Mouse (Mus musculus) layer of hippocampus, postnatal 14 days (tissue): ENCODE data around the gene Ndufaf2. TPM values are rescaled to one million over a fixed set of nuclear protein-coding genes. Genes with fewer than 3 reads are reported as not detected.

ENCODE experiments used
- DNase-seq, 2 experiments: peaks; one replicate each; pipeline ENCODE4 v3.0.0; 2021 to 2022; ENCODE audit warnings: low spot score in 2 of 2, mixed read lengths in 1 of 2
- total RNA-seq, 2 experiments: library from RNA; stranded (reverse); gene quantifications; 2 replicates each; pipeline ENCODE4 v1.2.3; 2021

Ndufaf2 gene
- total RNA-seq, 2 experiments from 2014 or later: 24.2 to 24.5 TPM

DNA sequence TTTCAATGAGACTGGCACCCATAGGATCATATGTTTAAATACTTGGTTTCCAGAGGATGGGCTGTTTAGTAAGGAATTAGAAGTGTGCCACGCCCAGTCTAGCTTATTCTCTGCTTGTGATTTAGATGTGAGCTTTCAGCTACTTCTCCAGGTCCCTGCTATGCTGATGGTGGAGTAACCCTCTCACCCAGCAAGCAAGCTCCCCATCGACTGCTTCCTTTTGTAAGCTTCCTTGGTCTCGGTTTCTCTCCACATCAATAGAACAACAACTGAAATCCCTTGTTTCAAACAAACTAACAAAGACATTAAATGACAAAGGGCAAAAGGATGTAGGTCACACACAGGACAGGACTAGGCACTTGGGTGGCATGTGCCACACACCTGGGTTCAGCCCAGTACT is 118.0 kb downstream of the Ndufaf2 start:
- DNase-seq: no peak

DNA sequence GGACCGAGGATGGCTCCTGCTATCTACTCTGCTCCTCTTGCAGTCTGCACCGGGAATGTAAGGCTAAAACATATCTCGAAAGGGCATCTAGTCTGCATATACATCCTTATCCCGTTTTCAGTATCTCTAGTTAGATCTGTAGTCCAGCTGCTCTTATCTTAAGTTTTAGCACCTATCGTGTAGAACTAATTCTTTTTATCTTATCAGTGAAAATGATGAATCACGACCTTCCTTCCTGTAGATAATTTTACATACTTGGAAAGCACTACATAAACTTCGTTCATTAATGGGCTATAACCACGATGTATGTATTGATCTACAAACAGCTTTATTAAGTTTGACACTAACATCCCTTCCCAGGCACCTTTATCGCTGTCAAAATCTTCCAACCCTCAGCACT is 118.5 kb downstream of the Ndufaf2 start:
- DNase-seq: no peak

DNA sequence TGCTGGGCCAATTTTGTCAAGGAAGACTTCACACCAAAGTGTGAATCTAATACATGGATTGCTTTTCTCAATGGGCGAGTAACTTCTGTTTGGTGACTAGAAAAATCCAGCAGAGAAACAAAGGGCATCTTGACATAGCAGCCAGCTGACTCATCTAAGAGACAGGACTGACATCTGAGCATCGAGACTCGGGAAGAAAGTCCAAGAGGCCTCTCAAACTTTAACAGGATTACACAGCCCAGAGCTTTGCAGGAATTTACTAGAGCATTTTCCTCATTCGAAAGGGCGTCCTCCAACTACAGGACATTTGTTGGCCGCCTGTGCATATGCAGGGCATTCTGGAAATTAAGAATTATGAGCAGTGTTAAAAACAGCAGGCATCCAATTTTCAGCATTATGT is 119.0 kb downstream of the Ndufaf2 start:
- no peak for DNase-seq

DNA sequence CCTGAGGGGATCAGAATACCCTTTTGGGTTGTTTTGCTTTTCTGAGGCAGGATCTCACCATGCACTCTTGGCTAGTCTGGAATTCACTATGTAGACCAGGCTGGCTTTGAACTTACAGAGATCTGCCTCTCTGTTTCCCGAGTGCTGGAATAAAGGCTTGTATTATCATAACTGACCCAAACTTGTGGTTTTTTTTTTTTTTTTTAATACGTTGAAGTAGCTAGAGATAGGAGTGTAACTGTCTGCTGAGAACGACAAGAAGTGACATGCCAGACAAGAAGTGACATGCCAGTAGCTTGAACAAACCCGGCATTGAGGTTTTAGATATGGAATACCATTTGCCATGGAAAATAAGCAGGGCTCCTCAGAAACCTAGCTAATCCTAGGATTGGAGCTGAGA is 125.6 kb downstream of the Ndufaf2 start:
- DNase-seq: no peak

DNA sequence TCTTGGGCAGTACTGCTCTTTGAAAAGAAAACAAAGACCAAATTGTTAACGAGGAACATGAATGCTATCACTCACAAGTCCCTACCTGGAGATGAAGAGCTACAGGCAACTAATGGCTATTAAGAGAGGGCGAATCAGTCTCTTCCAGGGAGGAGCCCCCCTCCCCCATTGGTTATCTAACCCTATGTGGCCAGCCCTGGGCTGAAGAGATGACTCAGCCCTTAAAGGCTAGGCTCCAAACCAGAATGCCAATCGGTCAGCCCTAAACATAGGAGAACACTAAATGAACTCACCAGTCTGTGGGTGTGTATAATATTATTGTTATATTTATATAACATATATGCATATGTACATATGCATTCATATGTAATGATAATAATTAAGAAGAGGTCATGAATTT is 132.6 kb downstream of the Ndufaf2 start:
- DNase-seq: no peak

DNA sequence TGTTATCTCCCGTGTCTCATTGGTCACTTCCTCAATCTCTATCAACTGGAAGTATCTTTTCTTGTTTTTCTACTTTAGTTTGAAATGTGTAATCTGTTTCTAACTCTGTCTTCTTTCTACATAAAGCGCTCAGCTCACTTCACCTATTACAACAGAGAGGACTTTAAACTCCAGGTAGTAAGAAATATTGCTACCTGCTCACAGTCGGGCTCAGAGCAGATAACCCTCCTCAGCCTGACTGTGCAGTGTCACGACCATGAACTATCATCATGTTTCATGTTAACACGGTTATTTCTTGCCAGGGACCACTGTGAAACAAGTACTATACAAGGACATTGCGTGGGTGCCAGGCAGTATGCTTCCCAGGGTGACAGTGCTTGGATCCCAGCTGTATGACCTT is 141.1 kb downstream of the Ndufaf2 start:
- DNase-seq: no peak

DNA sequence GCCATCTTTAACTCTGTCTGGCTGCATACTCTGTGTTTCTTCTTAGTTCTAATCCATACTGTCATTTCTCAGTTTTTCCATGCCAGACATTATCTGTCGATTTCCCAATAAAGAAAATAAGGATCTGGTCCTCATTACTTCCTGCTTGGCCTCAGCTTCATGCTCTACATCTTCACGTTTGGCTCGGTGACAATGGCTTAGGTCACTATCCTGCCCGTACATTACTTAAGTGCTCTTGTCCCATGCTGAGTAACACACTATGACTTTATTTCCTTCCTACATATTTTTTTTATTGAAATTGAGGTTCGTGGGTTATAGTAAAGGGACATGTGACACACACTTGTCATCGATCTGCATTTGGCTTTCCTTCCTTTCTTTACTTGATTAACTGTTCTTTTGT is 143.3 kb downstream of the Ndufaf2 start:
- no peak for DNase-seq

DNA sequence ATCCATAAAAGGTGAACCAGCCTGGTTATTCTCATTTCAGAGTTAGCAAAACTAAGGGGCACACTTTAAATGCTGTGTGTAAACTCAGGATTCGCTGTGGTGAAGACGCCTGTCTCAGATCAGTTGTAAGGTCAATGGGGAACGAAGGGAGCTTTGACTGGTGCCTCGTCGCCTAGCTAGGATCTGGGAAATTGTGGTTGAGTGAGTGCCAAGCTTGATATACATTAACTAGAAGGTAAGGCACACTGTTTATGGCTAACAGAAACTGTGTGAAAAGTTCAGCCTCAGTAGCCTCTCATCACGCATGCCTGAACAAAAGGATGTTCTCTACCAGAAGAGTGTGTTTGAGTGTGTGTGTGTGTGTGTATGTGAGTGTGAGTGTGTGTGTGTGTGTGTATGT is 144.6 kb downstream of the Ndufaf2 start:
- no peak for DNase-seq

DNA sequence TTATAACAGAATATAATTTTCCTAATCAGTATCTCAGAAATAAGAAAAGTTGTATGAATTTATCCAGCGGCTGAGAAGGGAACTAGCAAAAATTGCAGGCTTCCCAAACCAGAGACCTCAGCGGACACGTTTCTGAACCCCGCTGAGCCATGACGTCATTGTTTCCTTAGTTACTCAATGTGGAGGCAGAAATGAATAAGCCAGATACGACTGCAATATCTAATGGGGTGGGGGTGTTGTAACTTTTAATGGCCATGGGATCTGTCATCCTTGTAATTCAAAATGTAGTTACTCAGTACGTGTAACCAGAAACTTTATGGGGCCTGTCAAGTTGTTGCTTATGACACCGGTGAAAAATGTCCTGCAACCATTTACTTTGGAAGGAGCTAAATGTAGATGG is 145.3 kb downstream of the Ndufaf2 start:
- no peak for DNase-seq

DNA sequence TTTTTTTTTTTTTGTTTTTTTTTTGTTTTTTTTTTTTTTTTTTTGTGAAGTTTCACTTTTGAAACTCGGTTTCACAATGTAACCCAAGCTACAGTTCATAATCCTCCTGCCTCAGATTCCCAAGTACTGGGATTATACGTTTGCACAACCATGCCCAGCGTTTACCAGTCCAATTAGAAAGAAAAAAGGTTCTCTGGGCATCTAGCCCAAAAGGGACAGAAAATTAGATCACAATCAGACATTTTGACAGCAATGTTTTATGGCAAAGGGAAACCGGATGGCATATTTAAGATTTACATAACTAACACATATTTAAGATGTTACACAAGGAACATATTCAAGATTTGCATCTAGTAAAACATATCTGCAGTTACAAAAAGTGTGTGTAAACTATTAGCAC is 150.6 kb downstream of the Ndufaf2 start:
- no peak for DNase-seq

DNA sequence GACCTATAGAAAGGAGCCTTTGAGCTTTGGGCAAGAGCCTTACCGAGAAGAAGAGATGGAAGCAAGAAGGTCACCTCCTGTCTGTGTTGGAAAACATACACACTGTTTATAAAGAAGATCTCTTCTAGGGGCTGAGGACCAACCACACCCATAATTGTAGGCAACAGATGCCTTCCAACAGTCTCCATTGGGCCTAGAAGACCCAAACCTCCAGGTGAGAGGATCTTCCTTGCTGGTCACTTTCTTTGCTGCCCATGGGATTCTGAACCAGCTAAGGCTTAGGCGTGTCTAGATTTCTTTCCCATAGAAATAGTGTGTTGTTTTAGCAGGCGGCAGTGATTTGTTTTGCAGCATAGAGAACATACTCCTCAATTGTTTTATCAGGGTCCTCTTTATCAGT is 162.1 kb downstream of the Ndufaf2 start:
- DNase-seq: no peak

DNA sequence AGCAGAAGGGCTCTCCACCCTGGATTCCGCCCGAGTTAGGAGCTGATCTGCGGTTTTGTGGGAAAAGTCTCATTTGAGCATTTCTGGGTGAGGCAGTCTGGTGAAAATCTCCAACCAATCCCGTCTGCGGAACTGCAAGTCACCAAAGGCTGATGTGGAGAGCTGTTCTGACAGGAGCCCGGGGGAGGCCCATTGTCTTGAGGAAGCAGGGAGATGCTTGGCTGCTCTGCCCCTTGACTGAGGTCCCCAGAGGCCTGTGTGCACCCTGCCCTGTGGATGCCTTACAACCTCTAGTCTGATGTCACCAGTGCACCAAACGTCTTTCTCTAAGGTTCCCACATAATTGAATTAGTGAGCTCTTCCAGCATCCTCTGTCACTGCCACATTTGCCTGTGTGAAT is 163.2 kb downstream of the Ndufaf2 start:
- no peak for DNase-seq

DNA sequence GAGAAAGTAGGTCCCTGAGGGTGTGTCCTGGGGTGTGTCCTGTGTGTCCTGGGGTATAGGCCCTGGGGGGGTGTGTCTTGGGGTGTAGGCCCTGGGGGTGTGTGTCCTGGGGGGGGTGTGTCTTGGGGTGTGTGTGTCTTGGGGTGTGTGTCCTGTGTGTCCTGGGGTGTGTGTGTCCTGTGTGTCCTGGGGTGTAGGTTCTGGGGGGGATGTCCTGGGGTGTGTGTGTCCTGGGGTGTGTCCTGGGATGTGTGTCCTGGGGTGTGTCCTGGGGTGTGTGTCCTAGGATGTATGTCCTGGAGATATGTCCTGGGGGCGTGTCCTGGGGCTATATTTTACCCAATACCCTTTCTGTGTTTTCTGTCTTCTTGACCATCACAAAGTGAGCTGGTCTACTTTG is 165.8 kb downstream of the Ndufaf2 start:
- DNase-seq: no peak

DNA sequence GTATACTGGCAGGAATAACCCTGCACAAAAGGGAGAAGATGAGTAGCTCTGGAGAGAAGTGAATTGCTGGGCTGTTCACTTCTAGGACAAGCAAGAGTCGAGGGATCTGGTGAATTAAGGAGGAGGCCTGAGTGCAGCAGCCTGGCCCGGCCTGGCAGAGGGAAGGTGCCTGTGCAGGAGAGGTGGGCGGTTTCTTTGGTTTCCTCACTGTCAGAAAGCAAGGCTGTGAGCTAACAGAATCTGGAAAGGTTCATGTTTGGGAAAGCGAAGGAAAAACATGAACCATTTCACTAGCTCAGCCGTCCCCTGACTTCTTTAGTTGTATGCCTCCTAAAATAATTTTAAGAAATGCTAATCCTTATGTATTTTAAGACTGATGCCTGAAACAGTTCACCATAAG is 173.8 kb downstream of the Ndufaf2 start:
- DNase-seq: no peak

DNA sequence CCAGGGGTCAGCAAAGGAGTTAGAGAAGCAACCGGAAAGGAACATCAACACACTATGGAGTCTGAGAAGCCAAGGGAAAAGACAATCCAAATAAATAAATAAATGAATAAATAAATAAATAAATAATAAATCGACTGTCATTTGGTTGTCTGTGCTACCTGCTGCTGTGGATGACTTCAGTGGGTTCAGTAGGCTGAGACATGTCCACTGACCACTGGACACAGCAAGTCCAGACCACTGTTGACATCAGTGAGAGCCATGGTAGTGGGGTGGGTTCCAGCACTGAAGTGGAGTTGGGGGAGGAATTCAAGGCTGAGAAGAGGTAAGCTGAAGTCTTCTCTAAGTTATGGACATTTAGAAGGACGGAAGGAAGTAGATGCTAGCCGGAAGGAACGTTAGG is 174.2 kb downstream of the Ndufaf2 start:
- DNase-seq: no peak

DNA sequence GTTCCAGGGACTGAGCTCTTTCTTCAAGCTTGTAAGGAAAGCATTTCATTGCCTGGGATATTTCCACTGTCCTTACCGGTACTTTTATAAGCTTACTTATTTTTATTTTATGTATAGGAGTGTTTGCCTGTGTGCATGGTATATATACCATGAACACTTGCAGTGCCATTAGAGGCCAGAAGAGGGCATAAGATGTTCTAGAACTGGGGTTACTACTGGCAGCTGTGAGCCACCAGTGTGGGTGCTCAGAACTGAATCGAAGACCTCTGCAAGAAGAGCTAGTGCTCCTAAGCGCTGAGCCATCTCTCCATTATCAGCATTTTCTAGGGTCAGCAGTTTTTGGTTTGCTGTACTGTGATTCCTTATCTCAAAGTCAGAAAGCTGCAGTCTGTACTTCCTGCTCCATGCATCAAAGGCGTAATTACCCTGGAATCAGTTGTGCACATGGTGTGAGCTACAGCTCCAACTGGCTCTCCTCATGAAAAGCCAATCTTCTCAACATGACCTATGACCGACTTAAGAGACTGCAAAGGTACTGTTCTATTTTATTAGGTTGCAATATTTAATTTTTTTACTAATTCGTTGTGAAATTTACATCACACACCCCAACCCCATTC is 175.1 kb downstream of the Ndufaf2 start:
- DNase-seq: no peak

DNA sequence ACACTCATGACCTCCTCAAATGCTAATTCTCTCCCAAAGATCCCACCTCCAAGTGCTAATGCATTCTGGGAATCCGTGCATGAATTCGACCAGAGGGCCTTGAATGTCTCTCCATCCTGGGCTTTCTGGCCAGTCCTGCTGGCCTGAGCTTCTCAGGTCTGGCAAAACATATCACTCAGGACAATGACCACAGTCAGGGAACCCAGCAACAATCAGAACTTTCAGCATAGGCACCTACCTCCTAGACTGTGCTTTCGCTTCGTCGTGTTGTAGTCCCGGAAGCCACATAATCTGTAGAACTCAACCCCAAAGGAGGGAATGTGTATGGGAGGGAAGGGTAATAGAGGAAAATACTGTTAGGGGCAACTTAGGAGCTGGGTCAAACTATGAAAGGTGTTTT is 179.0 kb downstream of the Ndufaf2 start:
- no peak for DNase-seq

DNA sequence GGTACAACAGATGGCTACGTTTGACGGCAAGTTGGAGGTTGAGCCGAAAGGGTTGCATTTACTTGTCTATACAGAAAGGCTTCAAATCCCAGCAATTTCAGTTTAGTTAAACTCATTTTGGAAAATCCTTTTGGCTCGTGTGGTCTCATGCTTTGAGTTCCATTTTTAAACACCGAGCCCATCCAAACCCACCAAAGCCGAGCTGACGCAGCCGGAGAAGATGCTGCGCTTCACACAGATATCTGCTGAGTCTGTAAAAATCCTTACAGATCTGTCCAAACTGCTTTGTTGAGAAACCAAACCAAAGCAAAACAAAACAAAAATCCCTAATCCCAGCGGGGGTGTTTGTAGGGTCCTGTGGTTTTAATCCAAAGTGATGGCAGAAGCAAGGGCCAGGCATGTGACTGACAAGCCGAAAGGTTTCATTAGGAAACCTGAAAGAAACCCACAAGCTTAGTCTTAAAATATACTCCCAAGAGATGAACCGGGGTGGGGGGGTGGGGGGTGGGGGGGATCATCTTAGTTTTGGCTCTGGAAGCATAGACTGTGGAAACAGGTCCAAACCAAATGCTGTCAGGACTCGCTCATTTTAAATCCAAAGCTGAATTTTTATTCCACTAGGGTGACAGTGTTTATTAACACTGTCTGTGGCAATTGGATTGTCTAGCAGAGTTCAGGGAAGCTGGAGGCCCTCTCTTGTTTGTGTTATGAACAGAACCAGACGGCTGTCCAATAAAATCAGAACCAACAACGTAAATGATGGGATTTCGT is 181.4 kb downstream of the Ndufaf2 start:
- DNase-seq: peak in 1 of 2 experiments; percentile 18

DNA sequence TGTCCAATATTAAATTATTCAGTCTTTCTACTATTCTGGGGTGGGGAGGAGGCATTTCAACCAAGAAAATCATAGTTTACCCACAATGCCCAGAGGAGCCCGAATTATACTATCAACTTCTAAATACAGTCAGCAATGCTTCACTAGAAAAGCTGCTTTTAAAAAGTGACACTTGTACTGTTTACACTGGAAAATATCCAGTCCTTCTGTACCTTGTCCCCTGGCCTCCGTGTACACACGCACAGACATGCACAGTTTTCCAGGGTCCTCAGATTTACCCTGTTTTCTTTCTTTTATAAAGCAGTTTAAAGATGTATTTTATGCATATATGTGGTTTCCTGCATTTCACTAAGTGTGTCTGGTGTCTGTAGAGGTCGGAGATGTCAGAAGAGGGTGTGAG is 186.0 kb downstream of the Ndufaf2 start:
- DNase-seq: no peak

DNA sequence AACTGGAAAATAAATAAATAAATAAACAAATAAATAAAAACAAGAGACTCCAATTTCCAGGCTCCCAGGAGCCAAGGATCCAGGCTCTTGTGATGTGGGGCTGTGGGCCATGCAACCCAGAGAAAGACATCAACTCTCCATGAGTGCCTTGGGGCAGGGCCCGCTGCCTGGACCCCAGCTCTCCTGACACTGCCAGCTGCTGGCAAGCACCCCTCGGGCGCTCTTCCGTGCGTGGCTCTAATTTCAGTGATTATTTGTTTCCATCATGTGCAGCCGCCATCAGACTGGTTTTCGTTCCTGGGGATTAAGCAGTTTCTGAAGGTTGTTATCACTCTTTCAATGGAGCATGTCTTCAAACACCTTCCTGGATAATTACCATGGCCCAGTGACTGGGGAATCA is 186.6 kb downstream of the Ndufaf2 start:
- DNase-seq: no peak

DNA sequence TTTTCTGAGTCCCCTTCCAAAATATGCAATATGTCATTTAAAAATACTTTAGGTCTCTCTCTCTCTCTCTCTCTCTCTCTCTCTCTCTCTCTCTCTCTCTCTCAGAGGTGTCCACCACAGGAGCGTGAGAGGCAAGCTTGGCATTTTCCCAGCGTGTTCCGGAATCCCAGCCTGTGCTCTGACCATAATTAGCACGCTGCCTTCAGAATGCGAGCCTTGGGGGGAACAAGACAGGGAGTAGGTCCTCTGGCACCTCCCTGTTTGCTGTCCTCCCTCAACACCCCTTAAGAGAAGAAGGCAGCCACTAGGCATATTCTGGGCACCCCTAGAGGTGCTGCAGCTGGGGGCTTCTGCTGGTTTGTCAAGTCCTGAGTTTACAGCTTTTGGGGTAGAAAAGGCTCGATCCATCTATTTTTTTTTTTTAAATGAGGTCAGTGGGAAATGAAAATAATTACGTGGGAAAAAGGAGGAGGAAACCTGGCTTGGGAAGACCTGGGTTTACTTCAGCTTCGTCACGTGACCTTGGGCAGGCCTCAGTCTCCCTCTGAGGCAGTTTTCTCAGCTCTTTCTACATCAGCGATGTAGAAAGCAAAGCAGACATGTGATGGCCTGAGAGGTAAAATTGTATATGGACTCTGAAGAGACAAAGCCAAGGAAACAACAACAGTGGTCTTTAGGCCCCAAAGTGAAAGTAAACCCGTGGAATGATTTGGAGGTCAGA is 187.8 kb downstream of the Ndufaf2 start:
- no peak for DNase-seq

DNA sequence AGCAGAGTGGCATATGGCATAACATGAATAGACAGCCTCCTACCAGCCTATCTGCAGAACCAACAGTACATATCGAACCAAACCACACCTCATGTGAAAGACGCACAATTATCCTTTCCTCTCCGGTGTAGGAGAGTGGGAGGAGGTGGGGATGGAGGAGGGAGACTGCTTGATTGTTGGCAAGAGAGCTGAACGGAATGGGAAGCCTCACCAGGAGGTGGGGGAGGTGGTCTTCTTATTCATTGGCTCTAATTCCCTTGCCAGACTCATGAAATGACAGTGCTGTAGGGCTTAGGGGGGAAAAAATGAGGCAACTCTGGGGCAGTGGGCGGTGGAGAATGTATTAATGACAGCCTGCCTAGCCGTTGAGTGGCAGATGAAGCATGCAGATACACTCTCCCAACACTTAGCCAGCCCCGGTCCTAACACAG is 188.4 kb downstream of the Ndufaf2 start:
- DNase-seq: peak; percentile 57 to 80
